Mouse (Mus musculus): ENCODE measurements around the gene Cops8. TPM values are rescaled to one million over a fixed set of nuclear protein-coding genes. Genes with fewer than 3 reads are reported as not detected.
A peak's percentile ranks its signal among the peaks of the same experiment; 100 is the strongest.

Gene Cops8
- polyA plus RNA-seq, 1 experiment from 2014 or later = 119 TPM

GRCm38 (mm10) chr1:90662491-90662890 is 59.7 kb downstream of the Cops8 start:
- Histone ChIP-seq H3K27ac (ENCODE audit: low read length) (peak overlapping the region; percentile 71), H3K36me3 (ENCODE audit: control insufficient read depth, insufficient read depth, low read length) (no peaks in the 10 kb centered on the region), H3K27me3 (replicated peaks; ENCODE audit: control insufficient read depth, insufficient read depth, low read length) (no peaks in the 10 kb centered on the region), H3K9ac (ENCODE audit: low read depth, low read length) (no peak overlapping the region), H3K4me2 (ENCODE audit: low read depth, low read length) (no peak overlapping the region), H3K9me3 (ENCODE audit: control insufficient read depth, low read length) (no peaks in the 10 kb centered on the region), H3K4me1 (ENCODE audit: control insufficient read depth, insufficient read depth, low read length) (no peaks in the 10 kb centered on the region; the same call in 1 of the 2 replicates), H3K4me3 (ENCODE audit: low read length) (no peak overlapping the region)
- peak; percentile 56; the same call in 1 of the 2 replicates for ATAC-seq
- WGBS = 48% methylated on average over 6 of the region's 6 CpGs

Other genes with a start within 250 kb of the Cops8 start
- gene Col6a3, start 241.0 kb downstream of the Cops8 start, polyA plus RNA-seq (2015; fragmentation: Nextera tagmentation; extraction: Ambion mirVana) = 61.9 and 70.6 TPM in 2 replicates

Measured in intestine, embryonic 16.5 days (tissue).